17 mouse cellular contexts compared by ENCODE assay signal in genomic region chr14:73339615-73340014, GRCm38 (mm10). TPM values are rescaled to one million over a fixed set of nuclear protein-coding genes. Genes with fewer than 3 reads are reported as not detected.
DNase-seq lines count a peak whose midpoint lies in the region; ATAC-seq lines count a peak whose summit lies in the region.
"Had no signal": no experiment of that assay in that cellular context is flagged by ENCODE, and none has a peak within 500 bp of the region (broad histone marks: within the 10 kb centered on the region; RNA-seq: fewer than 3 reads in every experiment).

No protein-coding gene starts in this region.

- peak; percentile 97 for ATAC-seq in common myeloid progenitor, adult 5-6 weeks (replicated peaks; ENCODE audit: low read depth, poor library complexity, severe bottlenecking)
- ATAC-seq in megakaryocyte-erythroid progenitor cell, adult 5-6 weeks (replicated peaks; ENCODE audit: low FRiP score, low TSS enrichment, poor library complexity, severe bottlenecking), result 0 out of 2 replicates have a peak, but pooled peaks have one; percentile 38
- ATAC-seq: forebrain, embryonic 15.5 days; intestine, embryonic 15.5 days; liver, postnatal 0 days had no signal

- DNase-seq in spleen, postnatal 36 days (ENCODE audit: low spot score in 2 of 2), result peak; percentile 41 to 49
- no peak for DNase-seq in spleen, adult 12 weeks (ENCODE audit: low spot score)
- DNase-seq in embryo, embryonic 10.5 days (ENCODE audit: low spot score), result no peak
- no peak for DNase-seq in lung, postnatal 4 days
- no peak for DNase-seq in urinary bladder, postnatal 14 days (ENCODE audit: low spot score)
- no peak for DNase-seq in adrenal gland, adult 8-10 months
- DNase-seq: cerebellum, adult 9-11 months; embryo, embryonic 11 days; kidney, postnatal 36 days; liver, postnatal 0 days; lung, postnatal 14 days; retina, postnatal 1 day; thymus, postnatal 36 days had no signal

RNA-seq across cellular contexts. Expression of gene Rb1, which starts 14.0 kb away (rescaled TPM):
- total RNA-seq in common myeloid progenitor, adult 5-6 weeks (2017), result 23.5 and 31.6 TPM in 2 replicates
- 48.3 and 62.1 TPM in 2 replicates for total RNA-seq in megakaryocyte-erythroid progenitor cell, adult 5-6 weeks (2014; fragmentation: Nextera tagmentation)
- 28.6 and 29.6 TPM in 2 replicates for total RNA-seq in megakaryocyte-erythroid progenitor cell, adult 5-6 weeks (2017)
- total RNA-seq in adrenal gland, adult 8-10 months (2022), result 10 to 100 TPM; 13.3 to 30.4 (median 20.9) TPM

RNA-seq across cellular contexts. Expression of gene Itm2b, which starts 45.5 kb away (rescaled TPM):
- total RNA-seq in common myeloid progenitor, adult 5-6 weeks (2017), result 694 and 751 TPM in 2 replicates
- 241 and 252 TPM in 2 replicates for total RNA-seq in megakaryocyte-erythroid progenitor cell, adult 5-6 weeks (2014; fragmentation: Nextera tagmentation)
- total RNA-seq in megakaryocyte-erythroid progenitor cell, adult 5-6 weeks (2017), result 431 and 507 TPM in 2 replicates
- 1,000 to 10,000 TPM in 2 of 4 experiments, 100 to 1,000 TPM in 2; 972 to 1,094 (median 1,035) TPM for total RNA-seq in adrenal gland, adult 8-10 months (2022)

Comparison
In these comparisons a context has a peak if more than half of its experiments do, and no peak if none do; other contexts are left out.
1. DNase-seq: peak in spleen, postnatal 36 days (2 of 2); none in spleen, adult 12 weeks (single experiment), embryo, embryonic 10.5 days (single experiment), lung, postnatal 4 days (0 of 2), urinary bladder, postnatal 14 days (single experiment) and adrenal gland, adult 8-10 months (single experiment).